Mouse (Mus musculus) spleen, adult 2 months (tissue): Measurements from ENCODE around the gene Ldlr. TPM values are rescaled to one million over a fixed set of nuclear protein-coding genes. Genes with fewer than 3 reads are reported as not detected.
"Not testable (repeated sequence)": the region's sequence is repeated elsewhere in the genome, so short reads cannot be mapped to it uniquely, and the experiment has no call there.

Experiments
- DNase-seq, 2 experiments: peaks; one replicate each; pipeline versions ENCODE4 v3.0.0 to v3.0.0-alpha.2; 2012 to 2021; ENCODE audit warnings: low spot score in 2 of 2, low read depth in 1 of 2
- H3K27ac ChIP-seq: fragments of 200-500 bp; 2 replicates; pipeline ENCODE4 v1.5.1; 2012; ENCODE audit warnings: low read length, inconsistent platforms; ENCODE audit not compliant: insufficient read depth
- H3K27me3 ChIP-seq: fragments of 200-500 bp; 2 replicates; pipeline ENCODE4 v1.6.1; 2012; ENCODE audit warnings: mild to moderate bottlenecking, moderate library complexity, low read length, inconsistent platforms; ENCODE audit not compliant: control insufficient read depth, insufficient read depth
- H3K36me3 ChIP-seq: fragments of 200-500 bp; 2 replicates; pipeline ENCODE4 v1.6.1; 2012; ENCODE audit warnings: mild to moderate bottlenecking, low read length, inconsistent platforms; ENCODE audit not compliant: control insufficient read depth, insufficient read depth
- H3K4me1 ChIP-seq: fragments of 200-500 bp; 2 replicates; pipeline ENCODE4 v1.6.1; 2011; ENCODE audit warnings: inconsistent platforms; ENCODE audit not compliant: control insufficient read depth, insufficient read depth, insufficient read length
- H3K4me3 ChIP-seq: fragments of 200-500 bp; 2 replicates; pipeline ENCODE4 v1.5.1; 2011; ENCODE audit warnings: mild to moderate bottlenecking, inconsistent platforms; ENCODE audit not compliant: insufficient read depth, insufficient read length; ENCODE audit errors: extremely low read depth
- CTCF ChIP-seq: fragments of 200-500 bp; IDR thresholded peaks from 2 replicates; pipeline ENCODE4 v1.5.1; 2011; ENCODE audit warnings: mild to moderate bottlenecking, inconsistent platforms; ENCODE audit not compliant: insufficient read depth, insufficient read length, insufficient replicate concordance; ENCODE audit errors: extremely low read depth
- POLR2A ChIP-seq: fragments of 200-500 bp; IDR thresholded peaks from 2 replicates; pipeline ENCODE4 v1.6.1; 2011; ENCODE audit warnings: low read depth, low read length, inconsistent platforms
- WGBS: fragments of 180-500 bp; shearing (Covaris S2); methylation state at CpG from one replicate; pipeline ENCODE4 v1.1.7; 2018; 5-methylcytosine and 5-hydroxymethylcytosine counted together
- polyA plus RNA-seq: library from polyadenylated mRNA; depleted of rRNA; stranded (reverse); fragments of >200 nt; gene quantifications from 2 replicates; pipeline ENCODE4 v1.2.3, GENCODE M21; 2012

The Ldlr gene
- polyA plus RNA-seq, 1 experiment: 19.4 TPM

GRCm38 (mm10) chr9:21791861-21792260, 68.6 kb downstream of the Ldlr start:
- Histone ChIP-seq H3K36me3 (no peaks in the 10 kb centered on the region), H3K4me1 (no peaks in the 10 kb centered on the region; the same call in 1 of the 2 replicates), H3K27me3 (no peaks in the 10 kb centered on the region), H3K4me3 (no peak overlapping the region), H3K27ac (no peak overlapping the region)
- no peak for DNase-seq
- no peak for TF ChIP-seq CTCF
- TF ChIP-seq POLR2A: no peak
- 84% methylated on average over 8 of the region's 8 CpGs for WGBS

GRCm38 (mm10) chr9:21792644-21793043, 69.4 kb downstream of the Ldlr start:
- DNase-seq: no peak
- Histone ChIP-seq H3K36me3 (no peaks in the 10 kb centered on the region), H3K27me3 (no peaks in the 10 kb centered on the region), H3K27ac (no peak overlapping the region), H3K4me3 (no peak overlapping the region), H3K4me1 (no peaks in the 10 kb centered on the region; the same call in 1 of the 2 replicates)
- TF ChIP-seq POLR2A (no peak), CTCF (no peak)
- WGBS: 14% methylated on average over 8 of the region's 8 CpGs

GRCm38 (mm10) chr9:21793507-21793906, 70.2 kb downstream of the Ldlr start:
- DNase-seq, H3K4me1 ChIP-seq, H3K27ac ChIP-seq, H3K4me3 ChIP-seq, H3K27me3 ChIP-seq, H3K36me3 ChIP-seq: not testable (repeated sequence)
- WGBS: 97% methylated on average over 6 of the region's 6 CpGs

GRCm38 (mm10) chr9:21794344-21794834, 71.1 kb downstream of the Ldlr start:
- TF ChIP-seq POLR2A (no peak), CTCF (no peak)
- Histone ChIP-seq H3K36me3 (no peaks in the 10 kb centered on the region), H3K27me3 (peaks cover 4% of the 10 kb centered on the region; the same call in 1 of the 2 replicates), H3K4me3 (no peak overlapping the region), H3K4me1 (peaks cover 8% of the 10 kb centered on the region; the same call in 1 of the 2 replicates), H3K27ac (no peak overlapping the region)
- no peak for DNase-seq
- WGBS: 93% methylated on average over 18 of the region's 18 CpGs

GRCm38 (mm10) chr9:21794925-21795324, 71.6 kb downstream of the Ldlr start:
- peaks cover 4% of the 10 kb centered on the region; the same call in 1 of the 2 replicates for H3K27me3 ChIP-seq
- TF ChIP-seq CTCF (no peak), POLR2A (no peak)
- H3K36me3 ChIP-seq: no peaks in the 10 kb centered on the region
- peaks cover 8% of the 10 kb centered on the region; the same call in 1 of the 2 replicates for H3K4me1 ChIP-seq
- DNase-seq: no peak
- WGBS: 96% methylated on average over 25 of the region's 25 CpGs
- H3K27ac ChIP-seq: no peak overlapping the region
- H3K4me3 ChIP-seq: no peak overlapping the region

GRCm38 (mm10) chr9:21795579-21795978, 72.3 kb downstream of the Ldlr start:
- no peak overlapping the region for H3K4me3 ChIP-seq
- H3K27me3 ChIP-seq: peaks cover 4% of the 10 kb centered on the region; the same call in 1 of the 2 replicates
- no peak for DNase-seq
- H3K4me1 ChIP-seq: peaks cover 8% of the 10 kb centered on the region; the same call in 1 of the 2 replicates
- WGBS: 95% methylated on average over 5 of the region's 5 CpGs
- TF ChIP-seq POLR2A: no peak
- no peak for TF ChIP-seq CTCF
- no peaks in the 10 kb centered on the region for H3K36me3 ChIP-seq
- H3K27ac ChIP-seq: no peak overlapping the region

GRCm38 (mm10) chr9:21796259-21796658, 73.0 kb downstream of the Ldlr start:
- TF ChIP-seq CTCF: no peak
- TF ChIP-seq POLR2A: no peak
- no peak overlapping the region for H3K4me3 ChIP-seq
- 31% methylated on average over 3 of the region's 3 CpGs for WGBS
- no peak for DNase-seq
- H3K4me1 ChIP-seq: peaks cover 8% of the 10 kb centered on the region; the same call in 1 of the 2 replicates
- peaks cover 4% of the 10 kb centered on the region; the same call in 1 of the 2 replicates for H3K27me3 ChIP-seq
- no peak overlapping the region; the same call in 1 of the 2 replicates for H3K27ac ChIP-seq
- no peaks in the 10 kb centered on the region for H3K36me3 ChIP-seq
